Comparison of ENCODE assay signal across 8 mouse cellular contexts in genomic region chr5:120174317-120174716, GRCm38 (mm10). TPM values are rescaled to one million over a fixed set of nuclear protein-coding genes. Genes with fewer than 3 reads are reported as not detected.
DNase-seq lines count a peak whose midpoint lies in the region; ATAC-seq and TF ChIP-seq lines count a peak whose summit lies in the region.
"Had no signal": no experiment of that assay in that cellular context is flagged by ENCODE, and none has a peak within 500 bp of the region (broad histone marks: within the 10 kb centered on the region; RNA-seq: fewer than 3 reads in every experiment).

No protein-coding gene starts in this region.

- no peak overlapping the region for H3K4me3 ChIP-seq in layer of hippocampus, adult 2 months
- no peak overlapping the region for H3K4me3 ChIP-seq in hindbrain, embryonic 10.5 days
- H3K4me3 ChIP-seq in neural tube, embryonic 14.5 days (ENCODE audit: low read depth, low read length): no peak overlapping the region
- H3K4me3 ChIP-seq in thymus, adult 2 months (ENCODE audit: control insufficient read depth, insufficient read depth, low read length): no peak overlapping the region
- H3K4me3 ChIP-seq in kidney, adult 2 months (ENCODE audit: insufficient read depth, low read depth, low read length): no peak overlapping the region

- H3K4me1 ChIP-seq in hindbrain, embryonic 10.5 days (replicated peaks): peaks cover 32% of the 10 kb centered on the region
- H3K4me1 ChIP-seq in neural tube, embryonic 14.5 days (ENCODE audit: control insufficient read depth, insufficient read depth, low read length): peaks cover 14% of the 10 kb centered on the region; the same call in 1 of the 2 replicates
- no peaks in the 10 kb centered on the region for H3K4me1 ChIP-seq in thymus, adult 2 months (replicated peaks; ENCODE audit: control insufficient read depth, insufficient read depth, low read length)
- no peaks in the 10 kb centered on the region for H3K4me1 ChIP-seq in kidney, adult 2 months (ENCODE audit: control insufficient read depth, insufficient read depth, low read length)

- peak; percentile 55 for TF ChIP-seq CTCF in layer of hippocampus, adult 2 months (conservative IDR thresholded peaks at IDR 0.05)
- no peak for TF ChIP-seq CTCF in thymus, adult 2 months (IDR thresholded peaks at IDR 0.05; ENCODE audit: borderline replicate concordance, control insufficient read depth, extremely low read depth, insufficient read depth, low read length, poor library complexity)
- no peak for TF ChIP-seq CTCF in kidney, adult 2 months (conservative IDR thresholded peaks at IDR 0.05; ENCODE audit: insufficient read depth, insufficient read length, low read depth, low read length)

- DNase-seq in layer of hippocampus, adult 2 months (ENCODE audit: low spot score in 2 of 2): no peak
- DNase-seq in layer of hippocampus, adult 9-10 months (ENCODE audit: low spot score): no peak
- DNase-seq in cerebellum, adult 9-10 months: peak; percentile 86
- DNase-seq in hindbrain, embryonic 10.5 days (ENCODE audit: low spot score): no peak
- no peak for DNase-seq in thymus, adult 2 months
- DNase-seq in kidney, adult 2 months: no peak

- no peaks in the 10 kb centered on the region for H3K9me3 ChIP-seq in hindbrain, embryonic 10.5 days
- H3K9me3 ChIP-seq in neural tube, embryonic 14.5 days (ENCODE audit: control insufficient read depth, low read length): no peaks in the 10 kb centered on the region
- H3K9me3 ChIP-seq: G1E had no signal

- H3K27ac ChIP-seq in layer of hippocampus, adult 2 months: no peak overlapping the region
- peak overlapping the region; percentile 64 for H3K27ac ChIP-seq in hindbrain, embryonic 10.5 days
- H3K27ac ChIP-seq in neural tube, embryonic 14.5 days (ENCODE audit: low read depth, low read length): peak overlapping the region; percentile 13; the same call in 1 of the 2 replicates
- no peak overlapping the region for H3K27ac ChIP-seq in thymus, adult 2 months (ENCODE audit: control insufficient read depth, insufficient read depth, low read length)
- H3K27ac ChIP-seq in kidney, adult 2 months (ENCODE audit: insufficient read depth, low read depth, low read length): no peak overlapping the region

- 70% methylated on average over 7 of the region's 7 CpGs for WGBS in hindbrain, embryonic 10.5 days
- WGBS in neural tube, embryonic 14.5 days: 60% methylated on average over 7 of the region's 7 CpGs
- WGBS in thymus, adult 2 months: 96% methylated on average over 7 of the region's 7 CpGs
- 81% methylated on average over 7 of the region's 7 CpGs for WGBS in kidney, adult 2 months

- no peak for TF ChIP-seq POLR2A in thymus, adult 2 months (IDR thresholded peaks at IDR 0.05; ENCODE audit: control insufficient read depth, extremely low read depth, insufficient read depth, low read length, poor library complexity)
- no peak for TF ChIP-seq POLR2A in kidney, adult 2 months (IDR thresholded peaks at IDR 0.05; ENCODE audit: low read depth, low read length)

- no peak overlapping the region for H3K4me2 ChIP-seq in neural tube, embryonic 14.5 days (ENCODE audit: low read depth, low read length)

- H3K36me3 ChIP-seq in hindbrain, embryonic 10.5 days: peaks cover 33% of the 10 kb centered on the region
- no peaks in the 10 kb centered on the region for H3K36me3 ChIP-seq in neural tube, embryonic 14.5 days (ENCODE audit: control insufficient read depth, insufficient read depth, low read length)
- no peaks in the 10 kb centered on the region for H3K36me3 ChIP-seq in thymus, adult 2 months (ENCODE audit: control insufficient read depth, insufficient read depth, low read length)
- no peaks in the 10 kb centered on the region for H3K36me3 ChIP-seq in kidney, adult 2 months (ENCODE audit: control insufficient read depth, insufficient read depth, low read length)

- peak; percentile 50 for ATAC-seq in neural tube, embryonic 14.5 days (ENCODE audit: low read depth)

- no peak overlapping the region for H3K9ac ChIP-seq in neural tube, embryonic 14.5 days (replicated peaks; ENCODE audit: low read depth, low read length)

- H3K27me3 ChIP-seq in hindbrain, embryonic 10.5 days (ENCODE audit: insufficient read depth, poor library complexity, severe bottlenecking): 0 out of 2 replicates have a peak, but pooled peaks cover 16% of the 10 kb centered on the region
- no peaks in the 10 kb centered on the region for H3K27me3 ChIP-seq in neural tube, embryonic 14.5 days (ENCODE audit: control insufficient read depth, insufficient read depth, low read length)
- H3K27me3 ChIP-seq in thymus, adult 2 months (ENCODE audit: control insufficient read depth, insufficient read depth, low read length): no peaks in the 10 kb centered on the region
- no peaks in the 10 kb centered on the region for H3K27me3 ChIP-seq in kidney, adult 2 months (replicated peaks; ENCODE audit: control insufficient read depth, insufficient read depth, low read length)

RNA-seq across cellular contexts. Expression of gene Rbm19, which starts 58.1 kb away (rescaled TPM):
- 10 to 100 TPM; 18.9 to 23.3 TPM for total RNA-seq in layer of hippocampus, adult 2 months (2021)
- 27.6 and 31.9 TPM in 2 replicates for polyA plus RNA-seq in hindbrain, embryonic 10.5 days (2016; fragmentation: Nextera tagmentation; extraction: Ambion mirVana)
- 14.7 and 15.6 TPM in 2 replicates for polyA plus RNA-seq in neural tube, embryonic 14.5 days (2014; fragmentation: Nextera tagmentation; extraction: Ambion mirVana)
- polyA plus RNA-seq in thymus, adult 2 months (2012; rRNA removed): 19.6 and 29.2 TPM in 2 replicates
- polyA plus RNA-seq in kidney, adult 2 months (2012; rRNA removed): 10.7 and 12.1 TPM in 2 replicates

Comparison
In these comparisons a context has a peak if more than half of its experiments do, and no peak if none do; other contexts are left out.
1. H3K27ac ChIP-seq: peak in hindbrain, embryonic 10.5 days (single experiment) and neural tube, embryonic 14.5 days (single experiment); none in layer of hippocampus, adult 2 months (single experiment), thymus, adult 2 months (single experiment) and kidney, adult 2 months (single experiment).